In genomic region chr5:4193247-4193628, GRCm38 (mm10) we compare ENCODE assay signal across 10 mouse cellular contexts. TPM values are rescaled to one million over a fixed set of nuclear protein-coding genes. Genes with fewer than 3 reads are reported as not detected.
DNase-seq lines count a peak whose midpoint lies in the region; ATAC-seq and TF ChIP-seq lines count a peak whose summit lies in the region.
"Had no signal": no experiment of that assay in that cellular context is flagged by ENCODE, and none has a peak within 500 bp of the region (broad histone marks: within the 10 kb centered on the region; RNA-seq: fewer than 3 reads in every experiment).

No protein-coding gene starts in this region.

- H3K27me3 ChIP-seq in heart, embryonic 12.5 days (replicated peaks) = no peaks in the 10 kb centered on the region
- H3K27me3 ChIP-seq in G1E (ENCODE audit: insufficient read depth, low read length) = no peaks in the 10 kb centered on the region
- no peaks in the 10 kb centered on the region for H3K27me3 ChIP-seq in hindbrain, embryonic 13.5 days
- H3K27me3 ChIP-seq in midbrain, embryonic 11.5 days (ENCODE audit: control insufficient read depth, insufficient read depth, low read length) = no peaks in the 10 kb centered on the region

- no peak overlapping the region for H3K9ac ChIP-seq in heart, embryonic 12.5 days
- H3K9ac ChIP-seq in hindbrain, embryonic 13.5 days = peak overlapping the region; percentile 65; the same call in 1 of the 2 replicates
- H3K9ac ChIP-seq in midbrain, embryonic 11.5 days (ENCODE audit: low read length) = no peak overlapping the region

- peaks cover 4% of the 10 kb centered on the region; the same call in 1 of the 2 replicates for H3K4me1 ChIP-seq in heart, embryonic 12.5 days (replicated peaks)
- peaks cover 6% of the 10 kb centered on the region; the same call in 1 of the 2 replicates for H3K4me1 ChIP-seq in G1E (ENCODE audit: insufficient read depth, low read depth, low read length)
- H3K4me1 ChIP-seq in hindbrain, embryonic 13.5 days (replicated peaks) = peaks cover 8% of the 10 kb centered on the region
- no peaks in the 10 kb centered on the region for H3K4me1 ChIP-seq in midbrain, embryonic 11.5 days (ENCODE audit: control insufficient read depth, insufficient read depth, low read length)

- WGBS in heart, embryonic 12.5 days = 63% methylated on average over 5 of the region's 5 CpGs
- 83% methylated on average over 5 of the region's 5 CpGs for WGBS in hindbrain, embryonic 13.5 days
- 85% methylated on average over 5 of the region's 5 CpGs for WGBS in midbrain, embryonic 11.5 days

- H3K27ac ChIP-seq in heart, embryonic 12.5 days (ENCODE audit: poor library complexity, severe bottlenecking) = no peak overlapping the region
- H3K27ac ChIP-seq in hindbrain, embryonic 13.5 days = no peak overlapping the region
- no peak overlapping the region for H3K27ac ChIP-seq in midbrain, embryonic 11.5 days (ENCODE audit: low read depth, low read length)

- H3K4me3 ChIP-seq in heart, embryonic 12.5 days = peak overlapping the region; percentile 51
- H3K4me3 ChIP-seq in G1E (ENCODE audit: low read depth, low read length) = peak overlapping the region; percentile 68
- no peak overlapping the region for H3K4me3 ChIP-seq in hindbrain, embryonic 13.5 days
- H3K4me3 ChIP-seq in midbrain, embryonic 11.5 days (ENCODE audit: low read depth, low read length) = peak overlapping the region; percentile 22; the same call in 1 of the 2 replicates

- intact Hi-C loops in left cerebral cortex, postnatal 25 days (cut with DNase I) = loop anchor here (5.0 kb wide), 1 partner anchor 91 kb away; the partner anchor contains the start of gene Cyp51

- H3K36me3 ChIP-seq in heart, embryonic 12.5 days = no peaks in the 10 kb centered on the region
- H3K36me3 ChIP-seq in G1E (replicated peaks) = peaks cover 7% of the 10 kb centered on the region
- H3K36me3 ChIP-seq in hindbrain, embryonic 13.5 days = no peaks in the 10 kb centered on the region
- H3K36me3 ChIP-seq in midbrain, embryonic 11.5 days (ENCODE audit: control insufficient read depth, insufficient read depth, low read length) = no peaks in the 10 kb centered on the region

- ATAC-seq in heart, embryonic 12.5 days (ENCODE audit: insufficient number of reproducible peaks, low FRiP score) = no peak
- no peak for ATAC-seq in G1E (ENCODE audit: extremely low read depth, insufficient number of reproducible peaks, low FRiP score, poor library complexity, severe bottlenecking)
- no peak for ATAC-seq in hindbrain, embryonic 13.5 days (ENCODE audit: low FRiP score)
- ATAC-seq in midbrain, embryonic 11.5 days (ENCODE audit: low FRiP score) = no peak

- peak overlapping the region; percentile 71 for H3K4me2 ChIP-seq in heart, embryonic 12.5 days
- peak overlapping the region; percentile 71 for H3K4me2 ChIP-seq in hindbrain, embryonic 13.5 days
- H3K4me2 ChIP-seq in midbrain, embryonic 11.5 days = peak overlapping the region; percentile 52

- DNase-seq in heart, adult 9 months (ENCODE audit: low spot score in 2 of 2) = no peak
- no peak for DNase-seq in G1E (ENCODE audit: low spot score)
- no peak for DNase-seq in midbrain, embryonic 11.5 days (ENCODE audit: low spot score, missing footprints)
- no peak for DNase-seq in ovary, postnatal 14 days (ENCODE audit: low spot score)
- no peak for DNase-seq in retina, embryonic 14.5 days (ENCODE audit: low spot score)
- no peak for DNase-seq in left cerebral cortex, postnatal 25 days (ENCODE audit: low spot score in 2 of 2)
- DNase-seq: cerebellum, postnatal 36 days; lung, postnatal 14 days had no signal

- no peak for TF ChIP-seq CTCF in G1E (IDR thresholded peaks at IDR 0.05; ENCODE audit: low read depth, low read length)

- H3K9me3 ChIP-seq in heart, embryonic 12.5 days (replicated peaks) = no peaks in the 10 kb centered on the region
- no peaks in the 10 kb centered on the region for H3K9me3 ChIP-seq in G1E (replicated peaks)
- H3K9me3 ChIP-seq in hindbrain, embryonic 13.5 days = no peaks in the 10 kb centered on the region
- H3K9me3 ChIP-seq in midbrain, embryonic 11.5 days (ENCODE audit: control insufficient read depth, low read length) = peaks cover 3% of the 10 kb centered on the region; the same call in 1 of the 2 replicates

RNA-seq across cellular contexts. Expression of gene Mterf1b, which starts 1.1 kb away (rescaled TPM):
- 2.7 and 3.1 TPM in 2 replicates for polyA plus RNA-seq in heart, embryonic 12.5 days (2016; fragmentation: Nextera tagmentation; extraction: Ambion mirVana)
- total RNA-seq in G1E (2014; fragmentation: Nextera tagmentation) (8.9 and 10.2 TPM in 2 replicates), G1E (2017) (11.0 and 13.0 TPM in 2 replicates)
- 0.18 and 0.24 TPM in 2 replicates for polyA plus RNA-seq in G1E (2012)
- 2.9 and 3.6 TPM in 2 replicates for polyA plus RNA-seq in hindbrain, embryonic 13.5 days (2015; fragmentation: Nextera tagmentation; extraction: Ambion mirVana)
- polyA plus RNA-seq in midbrain, embryonic 11.5 days (2014; fragmentation: Nextera tagmentation; extraction: Ambion mirVana) = 2.9 and 3.8 TPM in 2 replicates
- total RNA-seq in left cerebral cortex, postnatal 25 days (2021) = 1 to 10 TPM; 5.9 to 6.8 TPM
